Mouse (Mus musculus) E14TG2a.4 (cell line): Measurements from ENCODE around the gene Agpat3.

ENCODE experiments used
- CTCF ChIP-seq: conservative IDR thresholded peaks from 2 replicates; pipeline ENCODE4 v1.5.1; 2014; ENCODE audit warnings: low read length
- NANOG ChIP-seq: IDR thresholded peaks from 2 replicates; pipeline ENCODE4 v1.6.1; 2014; ENCODE audit warnings: borderline replicate concordance, low read length, mixed read lengths

- TF ChIP-seq CTCF (no peak), NANOG (no peak)
Observed at GRCm38 (mm10) chr10:78325916-78326647, 26.2 kb downstream of the Agpat3 start.
